Mouse (Mus musculus): ENCODE measurements at regions not wholly inside any gene's neighbourhood (a gene's known extent, or its start where the extent isn't known, plus 50 kb on each side); places are given as distances from the start of the nearest gene placed in this dataset.
"Not testable (repeated sequence)": the region's sequence is repeated elsewhere in the genome, so short reads cannot be mapped to it uniquely, and the experiment has no call there.

DNA sequence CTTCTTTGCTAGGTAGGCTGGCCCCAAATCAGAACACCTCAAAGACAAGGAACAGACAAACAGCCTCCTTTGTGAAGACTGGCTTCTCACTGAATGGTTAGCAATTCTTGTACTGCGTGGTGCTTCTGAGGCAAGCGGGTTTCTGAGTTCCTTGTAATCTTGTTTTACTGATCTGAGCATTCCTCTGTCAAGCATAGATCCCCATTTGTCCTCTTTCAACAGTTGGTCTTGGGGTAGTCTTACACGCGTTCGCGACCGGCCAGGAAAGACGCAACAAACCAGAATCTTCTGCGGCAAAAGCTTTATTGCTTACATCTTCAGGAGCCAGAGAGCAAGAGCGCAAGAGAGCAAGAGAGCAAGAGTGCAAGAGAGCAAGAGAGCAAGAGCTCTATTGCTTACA is 57.7 kb upstream of the Zfp366 start:
- TF ChIP-seq CTCF (IDR thresholded peaks at IDR 0.05; ENCODE audit: low read depth, low read length); GATA1 (IDR thresholded peaks at IDR 0.05; ENCODE audit: borderline replicate concordance, low read length); GATA2 (IDR thresholded peaks at IDR 0.05; ENCODE audit: borderline replicate concordance, low read depth, low read length): not testable (repeated sequence)

Measured in G1E (cell line).